Mouse (Mus musculus): Measurements from ENCODE around the gene Aff1.

Gene Aff1

GRCm38 (mm10) chr5:103691624-103692530 is at the start of gene Aff1:
Aff1 (plus strand) TSS chr5:103692374.
- DNase-seq (ENCODE audit: low read depth, low spot score), result peak; percentile 95

GRCm38 (mm10) chr5:103644167-103644566 is 48.0 kb upstream of the Aff1 start:
- DNase-seq (ENCODE audit: low read depth, low spot score), result no peak

GRCm38 (mm10) chr5:103647320-103647719 is 44.9 kb upstream of the Aff1 start:
- no peak for DNase-seq (ENCODE audit: low read depth, low spot score)

- peak; percentile 86 for DNase-seq (ENCODE audit: low read depth, low spot score)
These were observed 37.9 kb upstream of the Aff1 start for GRCm38 (mm10) chr5:103654225-103654624.

- DNase-seq (ENCODE audit: low read depth, low spot score), result peak; percentile 48
These were observed 37.4 kb upstream of the Aff1 start for GRCm38 (mm10) chr5:103654780-103655179.

- DNase-seq (ENCODE audit: low read depth, low spot score), result peak; percentile 90
These were observed 36.6 kb upstream of the Aff1 start, which contains the start of gene 1700016H13Rik for GRCm38 (mm10) chr5:103655346-103656118. 1700016H13Rik (minus strand) TSS chr5:103656010.

- DNase-seq (ENCODE audit: low read depth, low spot score), result peak; percentile 55
These were observed 33.3 kb upstream of the Aff1 start for GRCm38 (mm10) chr5:103658921-103659320.

- DNase-seq (ENCODE audit: low read depth, low spot score), result peak; percentile 78
These were observed 32.6 kb upstream of the Aff1 start for GRCm38 (mm10) chr5:103659571-103659970.

GRCm38 (mm10) chr5:103664932-103665331 is 27.2 kb upstream of the Aff1 start:
- DNase-seq (ENCODE audit: low read depth, low spot score), result no peak

- DNase-seq (ENCODE audit: low read depth, low spot score), result no peak
These were observed 26.3 kb upstream of the Aff1 start for GRCm38 (mm10) chr5:103665876-103666275.

- no peak for DNase-seq (ENCODE audit: low read depth, low spot score)
These were observed 20.3 kb upstream of the Aff1 start for GRCm38 (mm10) chr5:103671858-103672257.

- DNase-seq (ENCODE audit: low read depth, low spot score), result no peak
These were observed 18.6 kb upstream of the Aff1 start for GRCm38 (mm10) chr5:103673611-103674010.

- DNase-seq (ENCODE audit: low read depth, low spot score), result no peak
These were observed 17.7 kb upstream of the Aff1 start for GRCm38 (mm10) chr5:103674482-103674881.

GRCm38 (mm10) chr5:103676289-103676881 is 15.8 kb upstream of the Aff1 start:
- DNase-seq (ENCODE audit: low read depth, low spot score), result no peak

- DNase-seq (ENCODE audit: low read depth, low spot score), result no peak
These were observed 14.3 kb upstream of the Aff1 start for GRCm38 (mm10) chr5:103677894-103678293.

GRCm38 (mm10) chr5:103678974-103679373 is 13.2 kb upstream of the Aff1 start:
- DNase-seq (ENCODE audit: low read depth, low spot score), result no peak

GRCm38 (mm10) chr5:103680381-103680780 is 11.8 kb upstream of the Aff1 start:
- DNase-seq (ENCODE audit: low read depth, low spot score), result peak; percentile 78

- no peak for DNase-seq (ENCODE audit: low read depth, low spot score)
These were observed 10.3 kb upstream of the Aff1 start for GRCm38 (mm10) chr5:103681824-103682223.

GRCm38 (mm10) chr5:103689645-103690044 is 2.5 kb upstream of the Aff1 start:
- no peak for DNase-seq (ENCODE audit: low read depth, low spot score)

GRCm38 (mm10) chr5:103690190-103690589 is 2.0 kb upstream of the Aff1 start:
- no peak for DNase-seq (ENCODE audit: low read depth, low spot score)

- DNase-seq (ENCODE audit: low read depth, low spot score), result peak; percentile 46
These were observed 1.0 kb upstream of the Aff1 start for GRCm38 (mm10) chr5:103691171-103691570.

GRCm38 (mm10) chr5:103692531-103693040 is 412 bp downstream of the Aff1 start:
- DNase-seq (ENCODE audit: low read depth, low spot score), result no peak
